Mouse (Mus musculus) spleen, adult 2 months (tissue): Measurements from ENCODE around the gene Mrnip. TPM values are rescaled to one million over a fixed set of nuclear protein-coding genes. Genes with fewer than 3 reads are reported as not detected.

Experiments used
- DNase-seq, 2 experiments: peaks; one replicate each; pipeline versions ENCODE4 v3.0.0 to v3.0.0-alpha.2; 2012 to 2021; ENCODE audit warnings: low spot score in 2 of 2, low read depth in 1 of 2
- H3K27ac ChIP-seq: fragments of 200-500 bp; 2 replicates; pipeline ENCODE4 v1.5.1; 2012; ENCODE audit warnings: low read length, inconsistent platforms; ENCODE audit not compliant: insufficient read depth
- H3K27me3 ChIP-seq: fragments of 200-500 bp; 2 replicates; pipeline ENCODE4 v1.6.1; 2012; ENCODE audit warnings: mild to moderate bottlenecking, moderate library complexity, low read length, inconsistent platforms; ENCODE audit not compliant: control insufficient read depth, insufficient read depth
- H3K36me3 ChIP-seq: fragments of 200-500 bp; 2 replicates; pipeline ENCODE4 v1.6.1; 2012; ENCODE audit warnings: mild to moderate bottlenecking, low read length, inconsistent platforms; ENCODE audit not compliant: control insufficient read depth, insufficient read depth
- H3K4me1 ChIP-seq: fragments of 200-500 bp; 2 replicates; pipeline ENCODE4 v1.6.1; 2011; ENCODE audit warnings: inconsistent platforms; ENCODE audit not compliant: control insufficient read depth, insufficient read depth, insufficient read length
- H3K4me3 ChIP-seq: fragments of 200-500 bp; 2 replicates; pipeline ENCODE4 v1.5.1; 2011; ENCODE audit warnings: mild to moderate bottlenecking, inconsistent platforms; ENCODE audit not compliant: insufficient read depth, insufficient read length; ENCODE audit errors: extremely low read depth
- CTCF ChIP-seq: fragments of 200-500 bp; IDR thresholded peaks from 2 replicates; pipeline ENCODE4 v1.5.1; 2011; ENCODE audit warnings: mild to moderate bottlenecking, inconsistent platforms; ENCODE audit not compliant: insufficient read depth, insufficient read length, insufficient replicate concordance; ENCODE audit errors: extremely low read depth
- POLR2A ChIP-seq: fragments of 200-500 bp; IDR thresholded peaks from 2 replicates; pipeline ENCODE4 v1.6.1; 2011; ENCODE audit warnings: low read depth, low read length, inconsistent platforms
- WGBS: fragments of 180-500 bp; shearing (Covaris S2); methylation state at CpG from one replicate; pipeline ENCODE4 v1.1.7; 2018; 5-methylcytosine and 5-hydroxymethylcytosine counted together
- polyA plus RNA-seq: library from polyadenylated mRNA; depleted of rRNA; stranded (reverse); fragments of >200 nt; gene quantifications from 2 replicates; pipeline ENCODE4 v1.2.3, GENCODE M21; 2012

Mrnip gene
- polyA plus RNA-seq, 1 experiment: 2.4 TPM

- no peak for TF ChIP-seq POLR2A
- TF ChIP-seq CTCF: no peak
- no peak overlapping the region for H3K27ac ChIP-seq
These were observed 24.6 kb upstream of the Mrnip start for GRCm38 (mm10) chr11:50149603-50150150.

GRCm38 (mm10) chr11:50151374-50151773 lies 22.9 kb upstream of the Mrnip start:
- 96% methylated on average over 3 of the region's 3 CpGs for WGBS
- Histone ChIP-seq H3K4me3 (no peak overlapping the region), H3K27me3 (no peaks in the 10 kb centered on the region), H3K4me1 (no peaks in the 10 kb centered on the region), H3K27ac (no peak overlapping the region), H3K36me3 (peaks cover 55% of the 10 kb centered on the region)
- TF ChIP-seq CTCF (no peak), POLR2A (no peak)
- DNase-seq: no peak

More at GRCm38 (mm10) chr11:50149603-50150150, 24.6 kb upstream of the Mrnip start:
- peaks cover 57% of the 10 kb centered on the region for H3K36me3 ChIP-seq
- no peak for DNase-seq
- H3K4me3 ChIP-seq: no peak overlapping the region
- WGBS: 88% methylated on average over 9 of the region's 9 CpGs
- no peaks in the 10 kb centered on the region for H3K27me3 ChIP-seq
- H3K4me1 ChIP-seq: no peaks in the 10 kb centered on the region

DNA sequence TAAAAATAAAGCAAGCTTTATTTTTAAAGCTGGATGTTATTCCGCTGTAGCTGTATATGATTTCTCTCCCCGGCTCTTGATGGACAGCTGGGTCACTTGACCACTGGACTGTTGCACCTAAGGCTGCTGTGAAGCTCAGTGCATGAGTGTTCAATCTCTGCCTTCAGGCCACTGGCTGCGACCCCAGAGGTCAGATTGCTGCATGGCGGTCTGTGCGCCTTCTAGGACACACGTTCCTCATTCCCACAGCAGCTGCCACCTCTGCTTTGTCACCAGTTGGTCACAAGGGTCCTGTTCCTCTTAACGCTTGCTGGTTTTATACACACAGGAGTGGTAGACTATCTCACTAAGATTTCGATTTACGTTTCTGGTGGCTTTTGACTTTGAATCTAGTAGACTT lies 20.1 kb upstream of the Mrnip start:
- no peak overlapping the region for H3K27ac ChIP-seq
- H3K27me3 ChIP-seq: no peaks in the 10 kb centered on the region
- H3K36me3 ChIP-seq: peaks cover 72% of the 10 kb centered on the region
- WGBS: 85% methylated on average over 9 of the region's 9 CpGs
- no peak for DNase-seq
- H3K4me3 ChIP-seq: no peak overlapping the region
- TF ChIP-seq CTCF: no peak
- no peaks in the 10 kb centered on the region for H3K4me1 ChIP-seq

DNA sequence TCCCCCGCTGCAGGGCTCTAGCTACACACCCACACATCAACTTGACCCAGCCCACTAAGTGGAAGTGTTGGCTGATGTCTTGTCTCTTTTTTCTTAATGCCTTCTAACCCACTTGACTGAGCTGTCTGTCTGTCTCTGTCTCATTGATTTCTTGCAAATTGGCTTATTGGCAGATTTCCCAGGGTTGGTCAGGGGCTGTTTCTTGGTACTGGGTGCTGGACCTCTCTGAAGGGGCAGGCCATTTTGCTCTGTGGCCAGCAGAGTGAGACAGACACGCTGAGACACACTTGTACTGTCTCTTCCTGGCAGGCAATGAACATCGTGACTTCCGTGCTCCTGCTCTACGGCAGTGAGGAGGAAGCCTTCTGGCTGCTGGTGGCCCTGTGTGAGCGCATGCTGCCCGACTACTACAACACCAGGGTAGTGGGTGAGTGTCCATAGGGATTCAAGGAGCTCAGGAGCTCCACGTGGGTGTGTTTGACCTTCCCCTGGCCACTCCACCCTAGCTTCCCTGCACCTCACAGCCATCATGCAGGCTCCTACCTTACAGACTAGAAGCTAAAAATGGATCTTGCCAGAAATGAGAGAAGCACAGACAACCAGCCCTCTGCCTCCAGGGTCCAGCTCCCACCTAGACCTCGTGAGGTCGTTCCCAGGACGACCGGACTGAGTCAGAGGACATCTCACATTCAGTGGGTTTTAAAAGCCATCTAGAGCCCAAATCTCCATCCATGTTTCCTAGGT lies 19.3 kb upstream of the Mrnip start:
- 89% methylated on average over 12 of the region's 12 CpGs for WGBS
- TF ChIP-seq CTCF (no peak), POLR2A (no peak)
- no peaks in the 10 kb centered on the region for H3K27me3 ChIP-seq
- H3K27ac ChIP-seq: no peak overlapping the region
- H3K4me3 ChIP-seq: no peak overlapping the region
- peaks cover 69% of the 10 kb centered on the region for H3K36me3 ChIP-seq
- no peaks in the 10 kb centered on the region for H3K4me1 ChIP-seq
- no peak for DNase-seq

GRCm38 (mm10) chr11:50155785-50156184 lies 18.5 kb upstream of the Mrnip start:
- 95% methylated on average over 2 of the region's 2 CpGs for WGBS
- no peak for DNase-seq
- Histone ChIP-seq H3K27me3 (no peaks in the 10 kb centered on the region), H3K27ac (no peak overlapping the region), H3K4me1 (no peaks in the 10 kb centered on the region), H3K36me3 (peaks cover 64% of the 10 kb centered on the region), H3K4me3 (no peak overlapping the region)
- TF ChIP-seq CTCF (no peak), POLR2A (no peak)

DNA sequence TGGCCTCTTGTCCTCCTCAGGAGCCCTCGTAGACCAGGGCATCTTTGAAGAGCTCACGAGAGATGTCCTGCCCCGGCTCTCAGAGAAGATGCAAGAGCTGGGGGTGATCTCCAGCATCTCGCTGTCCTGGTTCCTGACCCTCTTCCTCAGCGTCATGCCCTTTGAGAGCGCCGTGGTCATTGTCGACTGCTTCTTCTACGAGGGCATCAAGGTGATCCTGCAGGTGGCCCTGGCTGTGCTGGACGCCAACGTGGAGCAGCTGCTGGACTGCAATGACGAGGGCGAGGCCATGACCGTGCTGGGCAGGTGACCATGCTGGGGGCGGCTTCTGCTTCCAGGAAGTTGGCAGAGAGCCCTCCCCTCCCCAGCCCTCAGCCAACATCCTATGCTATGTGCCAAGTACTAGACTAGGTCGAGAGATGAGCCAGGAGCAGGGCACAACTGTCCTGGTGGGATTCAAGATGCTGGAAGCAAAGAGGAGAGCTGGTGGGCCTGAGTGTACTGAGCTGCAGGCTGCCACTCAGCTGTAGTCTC lies 17.5 kb upstream of the Mrnip start:
- Histone ChIP-seq H3K4me1 (0 out of 2 replicates have a peak, but pooled peaks cover 2% of the 10 kb centered on the region), H3K27me3 (no peaks in the 10 kb centered on the region), H3K4me3 (no peak overlapping the region), H3K27ac (no peak overlapping the region), H3K36me3 (peaks cover 56% of the 10 kb centered on the region)
- TF ChIP-seq CTCF: no peak
- TF ChIP-seq POLR2A: no peak
- WGBS: 94% methylated on average over 16 of the region's 16 CpGs
- no peak for DNase-seq

DNA sequence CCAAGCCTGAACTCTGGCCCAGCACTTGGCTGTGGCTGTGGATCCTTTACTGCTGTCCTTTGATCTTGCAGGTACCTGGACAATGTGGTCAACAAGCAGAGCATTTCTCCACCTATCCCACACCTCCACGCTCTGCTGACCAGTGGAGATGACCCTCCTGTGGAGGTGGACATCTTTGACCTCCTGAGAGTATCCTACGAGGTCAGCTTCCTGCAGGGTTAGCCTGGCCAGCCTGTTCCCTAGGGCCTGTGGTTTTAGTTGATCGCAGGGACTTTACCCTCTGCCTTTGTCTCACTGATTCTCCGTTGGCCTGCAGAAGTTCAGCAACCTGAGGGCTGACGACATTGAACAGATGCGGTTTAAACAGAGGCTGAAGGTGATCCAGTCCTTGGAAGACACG lies 15.9 kb upstream of the Mrnip start:
- no peak for TF ChIP-seq POLR2A
- no peak for TF ChIP-seq CTCF
- Histone ChIP-seq H3K27ac (no peak overlapping the region), H3K4me3 (no peak overlapping the region), H3K36me3 (peaks cover 44% of the 10 kb centered on the region), H3K27me3 (no peaks in the 10 kb centered on the region), H3K4me1 (peaks cover 6% of the 10 kb centered on the region; the same call in 1 of the 2 replicates)
- 95% methylated on average over 7 of the region's 7 CpGs for WGBS
- DNase-seq: no peak
